Mouse (Mus musculus) kidney, postnatal 36 days (tissue): ENCODE results near the gene Fanci.

Source experiments
- DNase-seq, 2 experiments: peaks; one replicate each; pipeline ENCODE4 v3.0.0; 2021 to 2022; ENCODE audit warnings: mixed read lengths in 2 of 2

Fanci gene

DNA sequence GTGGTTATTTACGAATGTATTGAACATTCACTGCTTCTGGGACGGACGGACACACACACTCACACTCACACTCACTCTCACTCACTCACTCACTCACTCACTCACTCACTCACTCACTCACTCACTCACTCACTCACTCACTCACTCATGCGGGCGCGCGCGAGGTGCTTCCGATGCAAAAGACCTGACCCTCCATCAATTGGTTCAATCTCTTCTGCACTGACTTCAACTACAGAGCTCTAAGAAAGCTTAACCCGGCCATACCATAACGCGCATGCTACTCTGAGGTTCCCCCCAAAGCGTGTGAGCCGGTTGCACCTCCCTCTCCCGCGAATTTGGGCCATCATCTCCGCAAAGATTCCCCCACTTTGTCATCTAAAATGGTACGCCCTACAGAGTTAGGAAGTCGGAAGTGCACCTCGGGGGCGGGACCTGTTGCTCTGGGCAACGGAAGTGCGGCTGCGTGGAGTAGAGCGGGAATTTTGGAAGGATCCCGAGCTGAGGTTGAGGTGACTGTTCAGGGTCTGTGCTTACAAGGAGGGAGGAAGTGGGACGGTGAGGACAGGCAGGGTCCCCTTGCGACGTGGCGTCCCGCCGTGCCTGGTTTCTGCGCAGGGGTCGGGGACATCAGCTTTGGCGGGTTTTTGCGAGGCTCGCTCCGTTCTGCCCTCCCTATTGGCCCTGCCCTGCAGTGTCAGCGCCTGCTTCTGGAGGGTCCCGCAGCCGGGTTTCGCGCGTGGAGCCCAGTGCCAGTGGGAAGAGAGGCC lies at the start of gene Fanci:
Fanci (plus strand) TSS at position 47 of the 767 bp plus-strand sequence.
- peak; percentile 95 to 99 for DNase-seq

DNA sequence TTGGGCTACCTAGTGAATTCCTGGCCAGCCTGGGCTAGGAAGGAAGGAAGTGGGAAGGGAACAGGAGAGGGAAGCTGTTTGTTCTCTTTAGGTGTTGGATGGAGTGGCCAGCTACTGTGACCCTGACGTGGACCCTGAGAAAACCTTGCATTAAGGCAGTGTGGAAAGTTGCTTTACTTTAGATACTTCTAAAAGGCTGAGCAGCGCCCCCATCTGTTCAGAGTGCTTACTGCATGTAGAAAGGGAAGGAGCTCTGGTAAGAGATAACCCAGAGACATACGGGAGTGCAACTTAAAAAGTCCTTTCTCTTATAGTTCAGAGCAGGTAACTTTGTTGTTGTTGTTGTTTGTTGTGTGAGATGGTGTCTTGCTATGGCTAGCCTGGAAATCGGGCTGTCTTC lies 45.8 kb upstream of the Fanci start:
- peak; percentile 53 to 85 for DNase-seq

DNA sequence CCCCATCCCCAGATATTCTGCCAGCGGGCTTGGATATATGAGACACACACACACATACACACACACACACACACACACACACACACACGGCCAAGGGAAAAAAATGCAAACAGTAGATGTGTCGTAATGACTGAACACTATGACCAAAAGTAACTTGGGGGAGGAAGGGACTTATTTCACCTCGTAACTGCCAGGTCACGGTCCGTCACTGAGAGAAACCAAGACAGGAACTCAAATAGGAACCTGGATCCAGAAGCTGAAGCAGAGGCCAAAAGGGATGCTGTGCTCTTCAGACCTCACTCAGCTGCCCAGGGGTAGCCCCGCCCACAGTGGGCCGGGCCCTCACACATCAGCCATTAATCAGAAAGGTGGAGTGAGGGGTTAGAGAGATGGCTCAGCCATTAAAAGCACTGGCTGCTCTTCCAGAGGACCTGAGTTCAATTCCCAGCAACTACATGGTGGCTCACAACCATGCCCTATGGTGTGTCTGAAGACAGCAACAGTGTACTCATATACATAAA lies 45.1 kb upstream of the Fanci start:
- DNase-seq: peak in 1 of 2 experiments; percentile 32

DNA sequence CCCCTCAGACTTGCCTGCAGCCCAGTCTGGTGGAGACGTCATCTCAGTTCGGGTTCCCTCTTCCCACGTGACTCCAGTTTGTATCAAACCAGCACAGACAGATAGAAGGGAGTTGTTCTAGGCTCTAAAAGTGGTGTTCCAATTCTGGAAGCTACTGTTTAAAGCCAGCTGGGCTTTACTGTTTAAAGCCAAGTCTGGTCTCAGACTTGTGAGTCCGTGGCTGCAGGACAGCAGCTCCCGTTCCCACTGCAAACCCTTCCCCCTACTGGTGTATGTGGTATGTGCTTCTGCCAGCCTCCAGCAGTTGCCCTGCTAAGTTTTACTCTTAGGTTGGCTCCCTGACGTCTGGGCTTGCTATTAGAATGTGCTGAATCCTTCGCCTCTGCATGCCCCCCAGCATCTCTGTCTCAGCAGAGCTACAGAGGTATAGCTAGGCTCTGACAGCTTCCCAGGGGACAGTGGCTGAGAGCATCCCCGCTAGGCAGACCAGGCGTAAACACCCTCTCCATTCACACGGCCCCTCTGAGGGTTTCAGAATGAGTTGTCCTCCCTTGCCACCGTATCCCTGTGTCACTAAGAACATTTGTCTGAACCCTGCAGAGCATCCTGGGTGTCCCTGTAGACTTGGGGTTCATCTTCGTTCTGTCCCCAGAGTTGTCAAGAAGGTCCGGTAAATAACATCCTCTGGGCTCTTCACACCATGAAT lies 44.5 kb upstream of the Fanci start:
- DNase-seq: no peak

DNA sequence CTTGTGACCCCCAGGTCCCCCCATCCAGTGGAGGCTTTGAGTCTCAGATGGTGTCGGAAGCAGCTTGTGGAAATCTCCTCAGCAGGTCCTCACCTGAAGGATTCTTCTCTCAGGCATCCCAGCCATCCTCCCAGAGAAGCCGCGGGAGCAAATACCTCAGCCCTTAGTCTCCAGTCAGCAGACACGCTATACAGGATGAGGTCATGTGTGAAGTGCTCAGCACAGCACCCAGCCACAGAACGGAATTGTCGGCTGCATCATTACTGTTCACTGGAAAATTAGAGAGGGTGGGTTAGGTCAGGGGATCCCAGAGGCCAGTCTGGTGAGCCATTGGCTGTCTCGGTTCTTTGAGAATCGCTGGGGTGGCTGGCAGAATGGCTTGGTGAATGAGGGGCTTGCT lies 42.9 kb upstream of the Fanci start:
- no peak for DNase-seq

DNA sequence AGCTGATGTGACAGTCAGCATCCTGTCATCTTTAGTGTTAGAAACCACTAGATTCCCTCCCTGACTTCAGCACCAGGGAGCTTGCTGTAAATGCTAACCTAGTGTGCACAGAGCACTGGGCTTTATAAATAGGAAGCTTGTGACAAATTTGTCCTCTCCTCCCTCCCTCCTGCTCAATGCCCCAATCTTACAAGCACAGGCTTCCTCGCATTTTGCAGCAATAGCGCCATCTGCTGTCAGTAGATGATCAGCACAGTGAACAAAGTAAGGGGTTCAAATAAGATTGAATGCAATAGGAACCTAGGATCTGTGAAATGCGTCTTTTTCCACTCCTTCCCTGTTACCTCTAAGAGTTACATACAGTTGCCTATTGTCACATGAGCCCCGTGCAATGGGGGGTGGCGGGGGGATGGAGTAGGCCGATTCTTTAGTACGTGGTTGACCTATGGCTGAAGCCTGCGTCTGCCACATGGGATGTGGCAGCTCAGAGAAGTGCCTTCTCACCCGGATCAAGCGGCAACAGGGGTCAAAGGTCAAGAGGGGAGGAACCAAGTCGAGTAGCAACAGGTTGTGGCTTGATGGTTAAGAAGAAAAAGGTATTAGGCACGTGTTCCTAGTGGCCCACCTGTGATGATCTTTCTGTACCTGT lies 41.9 kb upstream of the Fanci start:
- DNase-seq: peak; percentile 74 to 83

DNA sequence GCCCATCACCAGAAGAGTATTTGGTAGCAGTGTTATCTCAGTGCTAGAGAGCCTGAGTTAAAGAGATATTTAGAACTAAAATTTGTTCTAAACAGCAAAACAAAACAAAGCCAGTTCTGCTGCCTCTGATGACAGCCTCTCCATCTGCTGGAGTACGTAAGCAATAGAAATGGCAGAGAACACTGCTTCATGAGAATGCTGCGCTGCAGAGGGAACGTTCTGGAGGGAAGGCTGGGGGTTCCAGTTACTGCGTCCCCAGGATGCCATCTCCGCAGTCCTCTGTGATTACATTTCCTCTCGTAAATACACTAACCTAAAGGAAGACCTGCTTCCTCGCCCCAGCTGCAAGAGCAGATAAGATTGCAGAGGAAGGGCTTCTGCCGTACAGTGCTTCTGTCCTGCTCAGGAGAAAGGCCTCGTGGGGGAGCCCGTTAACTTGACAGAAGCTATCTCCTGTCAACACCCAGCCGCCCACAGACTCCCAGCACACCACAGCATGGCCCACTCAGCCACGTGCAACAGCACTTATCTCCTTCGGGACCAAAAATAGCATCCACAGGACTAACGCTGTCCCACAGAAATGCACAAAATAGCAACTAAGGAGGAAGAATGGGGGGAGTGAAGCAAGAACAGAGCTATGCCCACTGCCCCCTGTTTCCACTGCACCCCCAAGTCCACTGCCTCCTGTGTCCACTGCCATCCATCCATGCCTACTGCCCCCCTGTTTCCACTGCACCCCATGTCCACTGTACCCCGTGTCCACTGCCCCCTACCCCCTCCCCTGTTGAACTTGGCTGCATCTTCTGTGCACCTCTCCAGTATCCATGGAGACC lies 33.2 kb upstream of the Fanci start:
- no peak for DNase-seq

DNA sequence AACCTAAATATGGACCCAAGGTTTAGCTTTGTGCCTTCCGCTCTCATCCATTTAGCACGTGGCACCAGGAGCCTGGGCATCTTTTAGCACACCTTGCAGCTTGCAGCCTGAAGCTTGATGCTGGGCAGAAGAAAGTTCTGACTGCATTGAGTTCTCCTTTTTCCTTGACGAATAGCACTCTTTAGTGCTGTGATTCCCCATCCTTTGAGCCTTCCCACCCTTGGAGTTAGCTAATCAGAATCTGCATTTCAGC lies 32.6 kb upstream of the Fanci start:
- no peak for DNase-seq

DNA sequence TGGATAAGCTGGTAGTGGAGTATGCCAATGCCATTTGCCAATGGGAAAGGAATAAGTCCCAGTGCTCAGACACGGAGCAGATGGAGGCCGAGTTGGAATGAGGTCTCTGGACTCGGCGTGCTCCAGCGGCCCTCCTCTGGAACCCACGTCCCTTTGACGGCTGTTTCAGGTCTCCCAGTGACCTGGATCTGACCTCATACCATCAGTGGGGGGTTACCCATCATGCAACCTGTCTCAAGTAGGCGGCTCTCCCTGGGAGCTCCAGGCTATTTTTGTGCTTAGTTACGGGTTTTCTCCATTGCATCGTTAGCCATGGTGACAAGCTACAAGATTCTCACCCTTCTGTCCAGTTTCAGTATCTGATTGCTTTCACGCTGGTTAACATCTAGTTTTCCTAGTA lies 31.7 kb upstream of the Fanci start:
- no peak for DNase-seq

DNA sequence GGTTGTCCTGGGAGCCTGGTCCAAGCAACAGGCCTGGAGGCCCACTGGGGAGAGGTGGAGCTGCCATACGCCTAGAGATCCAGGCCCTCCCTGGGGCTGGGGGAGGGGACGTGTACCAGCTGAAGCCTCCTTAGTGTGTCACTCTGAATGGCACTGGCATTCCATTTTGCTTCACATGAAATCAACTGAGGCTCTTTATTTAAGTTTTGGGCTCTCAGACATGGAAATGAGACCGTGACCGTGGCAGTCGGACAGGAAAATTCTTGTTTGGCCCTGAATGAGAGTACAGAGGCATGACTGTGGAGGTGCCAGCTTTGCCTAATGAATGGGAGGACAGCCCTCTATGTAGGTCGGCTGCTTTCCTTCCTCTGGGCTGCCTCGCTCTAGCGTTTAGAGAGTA lies 29.5 kb upstream of the Fanci start:
- DNase-seq: no peak

DNA sequence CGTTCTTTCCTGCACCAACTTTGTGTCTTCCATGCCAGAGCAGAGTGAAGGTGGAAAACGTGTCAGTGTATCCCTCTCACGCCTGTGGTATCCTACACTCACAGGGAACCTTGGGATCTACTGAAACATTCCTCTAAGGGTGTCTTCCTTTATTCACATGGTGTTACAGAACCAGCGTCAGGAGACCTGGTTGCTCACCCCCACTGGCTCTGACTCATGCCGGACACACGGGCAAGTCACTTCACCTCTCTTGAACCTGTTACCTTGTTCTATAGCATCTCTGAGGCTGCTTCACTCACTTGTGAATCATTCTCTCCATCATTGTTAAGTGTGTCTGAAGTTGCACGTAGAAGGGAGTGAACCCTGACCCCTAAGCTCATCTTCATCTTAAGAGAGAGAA lies 28.9 kb upstream of the Fanci start:
- no peak for DNase-seq

DNA sequence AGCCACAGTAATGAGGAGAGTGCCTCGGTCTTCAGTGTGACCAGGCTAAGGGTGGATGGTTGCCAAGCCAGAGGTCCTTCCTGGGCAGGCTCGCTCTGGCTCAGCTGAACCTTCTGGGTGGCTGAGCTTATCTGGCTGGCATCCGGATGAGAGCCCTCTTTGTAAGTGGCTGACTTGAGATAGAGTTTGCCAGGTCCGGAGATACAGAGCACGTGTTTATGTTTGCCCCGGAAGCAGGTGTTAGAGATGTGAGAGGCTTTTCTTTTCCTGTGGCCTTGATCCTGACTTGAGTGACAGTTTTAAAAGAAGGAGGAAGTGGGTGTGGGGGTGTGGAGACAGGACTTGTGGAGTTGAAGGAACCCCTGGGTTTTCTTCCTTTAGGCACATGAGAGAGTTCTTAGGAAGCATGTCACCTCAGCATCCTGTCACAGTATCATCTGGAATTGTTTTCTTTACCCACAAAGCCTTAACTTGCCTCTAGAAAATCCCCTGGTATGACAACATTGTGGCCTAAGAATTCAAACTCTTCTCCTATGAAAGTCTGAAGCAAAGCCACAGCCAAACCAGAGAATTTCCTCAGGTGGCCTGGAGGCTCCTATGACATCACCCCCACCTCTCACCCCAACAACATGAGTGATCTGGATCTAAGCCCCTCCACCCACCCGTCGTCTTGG lies 28.2 kb upstream of the Fanci start:
- DNase-seq: peak; percentile 31 to 56

DNA sequence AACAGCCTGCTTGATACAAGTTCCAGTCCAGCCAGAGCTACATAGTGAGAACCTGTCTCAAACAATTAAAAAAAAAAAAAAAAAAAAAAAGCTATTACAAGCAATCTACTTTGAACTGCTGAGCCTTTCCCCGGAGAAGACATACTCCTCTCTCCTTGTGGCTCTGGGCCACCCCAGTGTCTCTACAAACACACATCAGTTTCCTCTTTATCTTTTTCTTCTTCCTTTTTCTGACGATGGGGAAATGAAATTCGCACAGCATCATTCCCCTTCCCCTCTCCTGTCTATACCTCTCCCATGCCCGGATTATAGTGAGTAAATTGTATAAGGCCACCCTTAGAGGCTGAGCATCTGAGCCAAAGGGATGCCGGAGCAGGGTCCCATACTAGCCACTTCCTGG lies 23.1 kb upstream of the Fanci start:
- no peak for DNase-seq

DNA sequence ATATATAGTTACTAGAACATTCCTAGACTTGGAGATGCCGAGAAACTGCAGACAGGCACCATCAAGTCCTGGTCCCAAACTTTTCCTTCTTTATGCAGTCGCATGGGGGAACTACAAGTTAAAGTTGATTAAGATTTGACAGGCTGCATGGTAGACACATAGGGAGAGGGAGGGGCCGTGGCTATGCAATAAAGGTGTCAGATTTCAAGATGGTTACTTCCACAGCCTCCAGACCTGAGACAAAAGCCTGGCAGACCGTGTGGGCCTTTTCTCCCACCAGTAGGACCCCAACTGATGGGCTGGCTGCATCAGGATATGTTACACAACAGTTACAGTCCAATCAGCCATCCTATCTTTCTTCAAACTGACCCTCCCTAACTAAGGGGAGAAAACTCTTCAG lies 22.3 kb upstream of the Fanci start:
- DNase-seq: no peak

DNA sequence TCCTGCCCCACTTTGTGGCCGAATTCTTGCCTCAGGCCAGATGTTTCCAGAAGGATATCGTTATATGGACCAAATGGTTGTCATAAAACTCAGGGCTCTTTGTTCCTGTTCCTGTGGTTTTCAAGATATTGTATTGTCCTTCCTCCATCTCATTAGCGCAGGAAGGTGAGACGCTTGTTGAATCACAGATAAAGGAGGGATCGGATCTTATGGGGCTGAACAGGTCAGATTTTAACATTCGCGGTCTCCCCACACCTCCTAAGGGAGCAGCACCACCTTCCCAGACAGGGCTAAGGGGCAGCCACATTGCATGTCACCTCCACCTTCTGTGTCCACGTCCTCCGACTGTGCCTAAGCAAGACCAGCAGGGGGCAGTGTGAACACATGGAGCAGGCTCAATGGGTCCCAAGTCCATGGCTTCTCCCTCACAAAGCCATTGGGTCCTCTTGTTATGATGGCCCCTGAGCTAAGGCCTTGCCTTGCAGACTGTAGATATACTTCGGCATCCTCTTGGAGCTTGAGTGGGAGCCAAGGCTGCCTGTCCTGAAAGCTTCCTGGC lies 20.3 kb upstream of the Fanci start:
- DNase-seq: peak; percentile 61 to 86

DNA sequence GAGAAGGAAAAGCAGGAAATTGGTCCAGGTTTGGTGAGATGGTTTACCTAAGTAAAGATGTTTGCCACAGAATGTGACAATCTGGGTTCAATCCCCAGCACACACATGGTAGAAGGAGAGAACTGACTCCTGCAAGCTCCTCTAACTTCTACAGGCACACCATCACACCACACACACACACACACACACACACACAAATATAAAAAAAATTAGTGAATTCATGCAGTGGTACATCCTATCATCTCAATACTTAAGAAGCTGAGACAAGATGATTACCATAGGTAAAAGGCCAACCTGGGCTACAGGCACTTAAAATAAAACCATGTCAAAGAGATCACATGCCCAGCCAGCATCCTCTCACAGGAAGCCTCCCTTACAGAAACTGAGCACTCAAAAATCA lies 17.7 kb upstream of the Fanci start:
- no peak for DNase-seq

DNA sequence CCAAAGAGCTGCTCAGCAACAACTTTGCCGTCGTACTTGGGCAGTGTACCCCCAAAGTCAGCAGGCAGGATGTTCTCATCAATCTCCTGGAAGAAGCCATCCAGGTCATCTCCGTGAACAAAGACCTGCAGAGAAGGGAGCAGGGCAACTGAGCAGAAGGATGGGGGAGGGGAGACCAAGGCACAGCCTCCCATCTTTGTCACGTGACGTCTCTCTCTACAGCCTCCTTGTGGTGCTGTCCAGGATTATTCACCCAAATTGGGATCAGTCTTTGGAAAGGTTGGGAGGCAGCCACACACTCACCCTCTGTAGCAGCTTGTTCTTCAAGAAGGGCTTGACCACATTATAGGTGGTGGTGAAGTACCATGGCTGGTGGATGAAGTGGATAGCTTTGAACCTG lies 16.1 kb upstream of the Fanci start:
- no peak for DNase-seq

DNA sequence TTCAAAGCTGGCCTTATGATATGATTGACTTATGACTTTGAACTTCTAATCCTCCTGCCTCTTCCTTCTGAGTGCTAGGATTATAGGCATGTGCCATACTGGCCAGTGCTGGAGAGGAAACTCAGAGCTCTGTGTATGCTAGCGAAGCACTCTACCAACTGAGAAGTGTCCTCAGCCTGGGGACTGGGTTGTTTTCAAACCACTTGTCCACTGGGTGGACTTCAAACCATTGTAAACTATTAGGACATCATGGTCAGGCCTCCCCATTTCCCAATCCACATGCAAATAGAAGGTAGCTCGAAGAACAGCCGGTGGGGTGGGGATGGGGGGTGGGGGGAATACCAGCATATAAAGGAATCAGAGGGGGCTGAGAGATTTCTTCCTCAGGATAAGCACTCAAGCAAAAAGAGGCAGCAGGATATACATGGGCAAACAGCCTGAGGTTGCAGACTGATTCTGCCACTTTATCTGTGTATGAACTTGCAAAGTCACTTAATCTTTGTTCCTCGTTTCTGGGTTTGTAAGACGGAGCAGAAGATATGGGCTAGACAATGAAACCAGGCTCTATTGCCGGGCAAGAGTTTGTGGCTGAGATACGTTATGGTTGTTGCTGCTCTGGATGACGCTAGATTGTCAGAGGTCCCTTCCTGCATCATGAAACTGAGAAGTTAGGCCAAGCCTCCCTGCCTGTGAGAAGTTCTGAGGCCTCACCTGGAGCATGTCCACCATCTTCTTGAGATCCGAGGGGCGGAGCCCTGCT lies 15.0 kb upstream of the Fanci start:
- no peak for DNase-seq

DNA sequence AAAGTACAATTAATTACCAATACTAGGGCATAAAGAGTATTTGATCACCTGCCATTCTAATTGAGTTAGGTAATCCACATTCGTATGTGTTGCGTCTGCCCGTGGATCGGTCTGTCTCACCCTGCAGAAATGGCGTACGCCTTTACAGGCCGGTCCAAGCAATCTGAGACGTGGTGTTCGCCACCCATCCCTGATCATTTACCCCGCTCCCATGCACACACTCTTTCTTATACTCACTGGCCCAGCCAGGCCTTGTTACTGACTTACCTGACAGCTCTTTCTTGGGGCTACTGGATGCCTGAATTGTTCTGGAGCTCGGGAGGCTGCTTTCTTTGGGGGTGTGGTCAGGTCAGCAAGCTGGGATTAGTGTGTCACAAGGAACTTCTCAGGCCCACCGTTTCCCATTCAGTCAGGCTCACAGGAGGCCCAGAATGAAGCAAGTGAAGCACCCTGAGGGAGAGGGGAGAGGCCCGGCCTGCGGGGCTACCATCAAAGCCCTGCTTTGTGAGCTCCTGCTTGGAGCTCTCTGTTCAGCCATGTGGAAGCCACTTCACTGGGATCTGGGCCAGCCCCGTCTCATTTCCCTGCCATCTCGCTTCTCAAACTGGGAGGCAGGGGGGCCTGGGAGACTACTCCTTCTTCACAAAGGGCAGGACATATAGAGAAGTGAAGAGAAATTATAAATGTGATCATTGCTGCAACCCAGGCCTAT lies 5.2 kb upstream of the Fanci start, which contains the start of gene Rlbp1:
Rlbp1 (minus strand) TSS at position 627 of the 712 bp plus-strand sequence.
- no peak for DNase-seq

DNA sequence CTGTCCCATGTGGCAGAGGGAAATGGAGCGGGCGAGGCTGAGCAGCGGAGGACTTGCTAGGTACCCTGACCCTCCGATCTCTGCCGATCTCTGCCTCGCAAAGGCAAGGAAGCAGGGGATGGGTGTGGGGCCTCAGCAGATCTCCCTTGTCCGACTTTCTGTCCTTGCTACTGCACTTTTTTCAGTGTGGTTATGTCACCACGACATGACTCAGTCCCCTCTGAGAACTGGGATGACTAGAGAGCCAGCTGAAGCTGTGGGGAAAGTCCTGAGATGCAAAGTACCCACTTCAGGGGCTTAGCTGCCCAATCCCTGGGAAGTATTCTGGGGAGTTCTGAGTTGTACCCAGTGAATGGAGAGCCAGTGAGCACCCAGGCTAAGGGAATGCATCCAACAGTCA lies 4.6 kb upstream of the Fanci start:
- DNase-seq: no peak

DNA sequence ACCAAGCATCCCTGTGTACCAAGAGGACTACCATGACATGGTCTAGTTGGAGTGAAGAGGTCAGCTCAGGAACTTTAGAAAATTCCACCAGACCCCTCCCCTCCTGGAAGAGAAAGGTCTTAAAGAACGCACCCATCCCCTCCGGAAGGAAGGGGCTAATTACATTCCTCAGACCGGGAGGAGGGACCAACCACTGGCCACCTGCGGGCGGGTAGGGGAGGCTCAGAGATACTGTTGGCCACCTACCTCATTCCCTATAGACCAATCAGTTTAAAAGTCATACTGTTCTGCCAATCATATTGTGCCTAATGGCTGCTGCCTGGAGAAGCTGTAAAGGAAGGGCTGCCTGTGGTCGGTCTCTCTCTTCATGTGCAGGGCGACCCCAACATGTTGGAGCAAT lies 3.7 kb upstream of the Fanci start:
- DNase-seq: no peak
